Mouse (Mus musculus): ENCODE measurements around the gene Rdh16.

DNA sequence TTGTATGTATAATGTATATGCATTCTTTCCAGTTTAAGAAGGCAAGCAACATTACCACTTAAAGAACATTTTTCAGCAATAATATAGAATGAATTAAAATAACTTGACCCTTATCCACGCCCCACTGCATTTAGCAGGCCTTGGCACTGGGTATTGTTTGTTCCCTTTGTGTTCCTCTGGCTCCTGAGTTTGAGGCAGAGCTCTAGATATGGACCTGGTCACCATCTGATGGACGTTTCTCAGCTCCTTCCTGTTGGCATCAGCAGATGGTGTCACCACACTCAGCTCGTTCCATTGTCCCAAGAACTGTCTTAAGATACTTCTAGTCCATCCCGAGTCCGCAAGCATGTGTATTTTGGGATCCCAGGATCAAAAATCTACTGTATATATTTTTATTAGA is 1.3 kb downstream of the Rdh16 start:
- TF ChIP-seq CTCF (IDR thresholded peaks at IDR 0.05; ENCODE audit: borderline replicate concordance, insufficient read depth, low read length): no peak
- TF ChIP-seq POLR2A (IDR thresholded peaks at IDR 0.05; ENCODE audit: low read depth, low read length): no peak
